Mouse (Mus musculus): ENCODE measurements at regions not wholly inside any gene's neighbourhood (a gene's known extent, or its start where the extent isn't known, plus 50 kb on each side); places are given as distances from the start of the nearest gene placed in this dataset.

DNA sequence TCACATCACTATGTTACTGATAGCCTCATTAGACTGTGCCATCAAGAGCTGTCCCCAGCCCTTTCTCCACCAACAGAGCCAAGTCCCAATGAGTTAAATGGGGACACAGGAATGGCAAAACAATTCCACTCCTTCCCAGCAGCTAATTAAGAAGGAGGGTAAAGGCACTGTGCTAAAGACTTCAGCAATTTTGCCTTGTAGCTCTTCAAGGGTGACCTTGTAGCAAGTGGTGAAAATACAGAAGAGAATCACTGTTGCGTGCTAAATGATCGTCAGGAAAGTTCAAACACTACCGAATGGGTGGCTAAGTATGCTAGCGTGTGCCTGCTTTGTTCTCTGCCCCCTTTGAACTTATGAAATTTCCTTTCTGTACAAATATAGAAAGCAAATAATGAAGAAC, 519.9 kb upstream of the Apob start:
- no peaks in the 10 kb centered on the region for H3K36me3 ChIP-seq (ENCODE audit: control insufficient read depth, insufficient read depth)
- WGBS: 84% methylated on average over 4 of the region's 4 CpGs
- H3K4me1 ChIP-seq (ENCODE audit: control insufficient read depth, insufficient read depth, low read length): no peaks in the 10 kb centered on the region
- no peak overlapping the region for H3K9ac ChIP-seq (ENCODE audit: low read length)
- H3K4me2 ChIP-seq (ENCODE audit: low read depth, low read length): no peak overlapping the region
- no peaks in the 10 kb centered on the region for H3K27me3 ChIP-seq (ENCODE audit: control insufficient read depth, insufficient read depth, low read length)
- no peak overlapping the region for H3K4me3 ChIP-seq (ENCODE audit: low read length)
- H3K9me3 ChIP-seq (replicated peaks; ENCODE audit: control insufficient read depth, low read length): no peaks in the 10 kb centered on the region
- no peak overlapping the region for H3K27ac ChIP-seq (ENCODE audit: low read length)
- ATAC-seq (replicated peaks; ENCODE audit: extremely low read depth, insufficient read depth, low FRiP score): no peak

DNA sequence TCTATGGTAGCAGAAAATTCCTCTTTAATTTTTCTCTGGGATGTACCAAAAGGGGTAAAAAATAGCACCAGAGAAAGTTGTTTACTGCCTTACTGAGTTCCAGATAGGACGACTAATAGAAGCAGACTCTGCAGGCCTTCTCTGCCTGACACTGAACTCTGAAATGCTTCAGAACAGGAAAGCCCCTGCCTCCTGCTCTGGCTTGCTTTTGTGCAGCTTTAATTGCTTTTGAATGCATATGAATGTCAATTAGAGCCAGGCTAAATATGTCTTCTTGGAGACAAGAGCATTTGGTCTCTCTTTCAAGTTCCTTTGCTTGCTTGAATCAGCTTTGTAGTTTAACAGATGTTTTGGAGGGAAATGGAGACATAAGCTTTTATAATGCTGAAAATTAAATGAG, 512.5 kb upstream of the Apob start:
- WGBS: 18% methylated on average over 1 of the region's 1 CpGs
- H3K4me3 ChIP-seq (ENCODE audit: low read length): no peak overlapping the region

GRCm38 (mm10) chr12:7512579-7513248, 464.7 kb upstream of the Apob start:
- Histone ChIP-seq H3K4me3 (ENCODE audit: low read length) (no peak overlapping the region), H3K9ac (ENCODE audit: low read length) (no peak overlapping the region), H3K36me3 (ENCODE audit: control insufficient read depth, insufficient read depth) (no peaks in the 10 kb centered on the region), H3K27me3 (ENCODE audit: control insufficient read depth, insufficient read depth, low read length) (no peaks in the 10 kb centered on the region), H3K9me3 (replicated peaks; ENCODE audit: control insufficient read depth, low read length) (no peaks in the 10 kb centered on the region), H3K27ac (ENCODE audit: low read length) (no peak overlapping the region), H3K4me2 (ENCODE audit: low read depth, low read length) (no peak overlapping the region), H3K4me1 (ENCODE audit: control insufficient read depth, insufficient read depth, low read length) (no peaks in the 10 kb centered on the region)
- ATAC-seq (replicated peaks; ENCODE audit: extremely low read depth, insufficient read depth, low FRiP score): no peak
- WGBS: 85% methylated on average over 12 of the region's 12 CpGs

More for the DNA sequence above, 512.5 kb upstream of the Apob start:
- Histone ChIP-seq H3K4me1 (ENCODE audit: control insufficient read depth, insufficient read depth, low read length) (no peaks in the 10 kb centered on the region), H3K27ac (ENCODE audit: low read length) (no peak overlapping the region), H3K9ac (ENCODE audit: low read length) (no peak overlapping the region), H3K36me3 (ENCODE audit: control insufficient read depth, insufficient read depth) (no peaks in the 10 kb centered on the region), H3K27me3 (ENCODE audit: control insufficient read depth, insufficient read depth, low read length) (no peaks in the 10 kb centered on the region), H3K9me3 (replicated peaks; ENCODE audit: control insufficient read depth, low read length) (no peaks in the 10 kb centered on the region), H3K4me2 (ENCODE audit: low read depth, low read length) (no peak overlapping the region)
- ATAC-seq (replicated peaks; ENCODE audit: extremely low read depth, insufficient read depth, low FRiP score): no peak

GRCm38 (mm10) chr12:7537389-7537788, 440.1 kb upstream of the Apob start:
- no peaks in the 10 kb centered on the region for H3K4me1 ChIP-seq (ENCODE audit: control insufficient read depth, insufficient read depth, low read length)
- no peak overlapping the region for H3K9ac ChIP-seq (ENCODE audit: low read length)
- no peak overlapping the region for H3K4me2 ChIP-seq (ENCODE audit: low read depth, low read length)
- H3K9me3 ChIP-seq (replicated peaks; ENCODE audit: control insufficient read depth, low read length): no peaks in the 10 kb centered on the region
- no peak overlapping the region for H3K4me3 ChIP-seq (ENCODE audit: low read length)
- no peaks in the 10 kb centered on the region for H3K27me3 ChIP-seq (ENCODE audit: control insufficient read depth, insufficient read depth, low read length)
- no peak overlapping the region for H3K27ac ChIP-seq (ENCODE audit: low read length)
- no peaks in the 10 kb centered on the region for H3K36me3 ChIP-seq (ENCODE audit: control insufficient read depth, insufficient read depth)
- ATAC-seq (replicated peaks; ENCODE audit: extremely low read depth, insufficient read depth, low FRiP score): no peak

- 37% methylated on average over 8 of the region's 8 CpGs for WGBS
- no peak for ATAC-seq (replicated peaks; ENCODE audit: extremely low read depth, insufficient read depth, low FRiP score)
These were observed 434.0 kb upstream of the Apob start for GRCm38 (mm10) chr12:7543281-7543981.

GRCm38 (mm10) chr12:7548759-7549158, 428.7 kb upstream of the Apob start:
- no peaks in the 10 kb centered on the region for H3K4me1 ChIP-seq (ENCODE audit: control insufficient read depth, insufficient read depth, low read length)
- no peak overlapping the region for H3K27ac ChIP-seq (ENCODE audit: low read length)
- H3K36me3 ChIP-seq (ENCODE audit: control insufficient read depth, insufficient read depth): no peaks in the 10 kb centered on the region
- H3K27me3 ChIP-seq (ENCODE audit: control insufficient read depth, insufficient read depth, low read length): no peaks in the 10 kb centered on the region
- no peak overlapping the region for H3K9ac ChIP-seq (ENCODE audit: low read length)
- no peaks in the 10 kb centered on the region for H3K9me3 ChIP-seq (replicated peaks; ENCODE audit: control insufficient read depth, low read length)
- no peak for ATAC-seq (replicated peaks; ENCODE audit: extremely low read depth, insufficient read depth, low FRiP score)
- 68% methylated on average over 1 of the region's 1 CpGs for WGBS
- no peak overlapping the region for H3K4me2 ChIP-seq (ENCODE audit: low read depth, low read length)
- H3K4me3 ChIP-seq (ENCODE audit: low read length): no peak overlapping the region

More at GRCm38 (mm10) chr12:7543281-7543981, 434.0 kb upstream of the Apob start:
- no peak overlapping the region for H3K27ac ChIP-seq (ENCODE audit: low read length)
- H3K27me3 ChIP-seq (ENCODE audit: control insufficient read depth, insufficient read depth, low read length): no peaks in the 10 kb centered on the region
- H3K9me3 ChIP-seq (replicated peaks; ENCODE audit: control insufficient read depth, low read length): no peaks in the 10 kb centered on the region
- no peak overlapping the region for H3K4me2 ChIP-seq (ENCODE audit: low read depth, low read length)
- H3K4me1 ChIP-seq (ENCODE audit: control insufficient read depth, insufficient read depth, low read length): no peaks in the 10 kb centered on the region
- H3K36me3 ChIP-seq (ENCODE audit: control insufficient read depth, insufficient read depth): no peaks in the 10 kb centered on the region
- H3K4me3 ChIP-seq (ENCODE audit: low read length): no peak overlapping the region
- no peak overlapping the region for H3K9ac ChIP-seq (ENCODE audit: low read length)

DNA sequence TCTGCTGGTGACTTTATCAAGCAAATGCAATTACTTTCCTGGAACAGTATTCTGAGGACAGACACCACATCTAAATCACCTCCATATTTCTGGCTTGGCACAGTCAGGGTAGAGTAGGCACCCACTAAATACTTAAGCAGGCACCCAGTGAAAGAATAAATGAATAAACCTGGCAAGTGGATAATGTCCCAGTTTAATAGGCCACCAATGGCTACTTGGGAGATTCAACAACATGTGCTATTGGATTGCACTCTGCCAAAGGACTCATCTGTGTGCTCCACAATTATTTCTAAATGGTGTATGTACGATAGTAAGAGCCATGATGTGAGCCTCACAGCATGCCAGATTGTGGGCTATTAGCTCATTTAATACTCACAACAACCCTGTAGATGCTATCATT, 417.2 kb upstream of the Apob start:
- Histone ChIP-seq H3K27ac (ENCODE audit: low read length) (no peak overlapping the region), H3K4me3 (ENCODE audit: low read length) (no peak overlapping the region), H3K36me3 (ENCODE audit: control insufficient read depth, insufficient read depth) (no peaks in the 10 kb centered on the region), H3K27me3 (ENCODE audit: control insufficient read depth, insufficient read depth, low read length) (no peaks in the 10 kb centered on the region), H3K4me1 (ENCODE audit: control insufficient read depth, insufficient read depth, low read length) (no peaks in the 10 kb centered on the region), H3K4me2 (ENCODE audit: low read depth, low read length) (no peak overlapping the region), H3K9ac (ENCODE audit: low read length) (no peak overlapping the region), H3K9me3 (replicated peaks; ENCODE audit: control insufficient read depth, low read length) (no peaks in the 10 kb centered on the region)
- ATAC-seq (replicated peaks; ENCODE audit: extremely low read depth, insufficient read depth, low FRiP score): no peak
- WGBS: 78% methylated on average over 1 of the region's 1 CpGs

- H3K4me2 ChIP-seq (ENCODE audit: low read depth, low read length): no peak overlapping the region
- no peak overlapping the region for H3K9ac ChIP-seq (ENCODE audit: low read length)
- H3K9me3 ChIP-seq (replicated peaks; ENCODE audit: control insufficient read depth, low read length): no peaks in the 10 kb centered on the region
- no peaks in the 10 kb centered on the region for H3K36me3 ChIP-seq (ENCODE audit: control insufficient read depth, insufficient read depth)
- H3K4me3 ChIP-seq (ENCODE audit: low read length): no peak overlapping the region
- no peaks in the 10 kb centered on the region for H3K4me1 ChIP-seq (ENCODE audit: control insufficient read depth, insufficient read depth, low read length)
- no peaks in the 10 kb centered on the region for H3K27me3 ChIP-seq (ENCODE audit: control insufficient read depth, insufficient read depth, low read length)
- ATAC-seq (replicated peaks; ENCODE audit: extremely low read depth, insufficient read depth, low FRiP score): no peak
- H3K27ac ChIP-seq (ENCODE audit: low read length): no peak overlapping the region
- WGBS: 84% methylated on average over 2 of the region's 2 CpGs
These were observed 401.4 kb upstream of the Apob start for GRCm38 (mm10) chr12:7576081-7576480.

- no peak overlapping the region for H3K27ac ChIP-seq (ENCODE audit: low read length)
- no peaks in the 10 kb centered on the region for H3K9me3 ChIP-seq (replicated peaks; ENCODE audit: control insufficient read depth, low read length)
- H3K36me3 ChIP-seq (ENCODE audit: control insufficient read depth, insufficient read depth): no peaks in the 10 kb centered on the region
- no peaks in the 10 kb centered on the region for H3K4me1 ChIP-seq (ENCODE audit: control insufficient read depth, insufficient read depth, low read length)
- no peak overlapping the region for H3K4me2 ChIP-seq (ENCODE audit: low read depth, low read length)
- no peak overlapping the region for H3K4me3 ChIP-seq (ENCODE audit: low read length)
- H3K9ac ChIP-seq (ENCODE audit: low read length): no peak overlapping the region
- no peaks in the 10 kb centered on the region for H3K27me3 ChIP-seq (ENCODE audit: control insufficient read depth, insufficient read depth, low read length)
- ATAC-seq (replicated peaks; ENCODE audit: extremely low read depth, insufficient read depth, low FRiP score): no peak
These were observed 389.9 kb upstream of the Apob start for GRCm38 (mm10) chr12:7587501-7587900.
